Mouse (Mus musculus): Measurements from ENCODE around the gene Ugt3a1. TPM values are rescaled to one million over a fixed set of nuclear protein-coding genes. Genes with fewer than 3 reads are reported as not detected.

The Ugt3a1 gene
- polyA plus RNA-seq, 1 experiment from 2014 or later: not detected

DNA sequence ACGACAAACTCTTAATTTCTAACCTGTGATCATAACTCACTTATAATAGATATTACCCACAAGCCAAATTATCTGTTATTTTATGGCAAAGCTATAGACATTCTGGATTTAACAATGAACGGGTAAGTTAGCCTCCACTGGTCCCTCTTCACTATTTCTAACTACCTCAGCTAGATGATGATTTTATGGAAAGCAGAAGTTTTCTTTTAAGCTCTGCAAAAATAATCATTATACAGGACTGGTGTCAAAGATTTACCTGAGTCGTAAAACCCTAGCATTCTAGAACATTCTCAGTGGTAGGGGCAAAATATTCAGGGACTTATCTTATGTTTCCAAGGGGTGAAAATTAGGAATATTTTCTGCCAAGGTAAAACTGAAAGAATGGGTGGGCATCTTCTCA is 59.9 kb downstream of the Ugt3a1 start:
- Histone ChIP-seq H3K9ac (no peak overlapping the region), H3K9me3 (no peaks in the 10 kb centered on the region), H3K4me2 (replicated peaks) (no peak overlapping the region), H3K4me3 (no peak overlapping the region), H3K4me1 (no peaks in the 10 kb centered on the region), H3K27me3 (no peaks in the 10 kb centered on the region), H3K27ac (no peak overlapping the region), H3K36me3 (no peaks in the 10 kb centered on the region)
- 83% methylated on average over 3 of the region's 3 CpGs for WGBS
- no peak for ATAC-seq (ENCODE audit: low FRiP score, low read depth)

DNA sequence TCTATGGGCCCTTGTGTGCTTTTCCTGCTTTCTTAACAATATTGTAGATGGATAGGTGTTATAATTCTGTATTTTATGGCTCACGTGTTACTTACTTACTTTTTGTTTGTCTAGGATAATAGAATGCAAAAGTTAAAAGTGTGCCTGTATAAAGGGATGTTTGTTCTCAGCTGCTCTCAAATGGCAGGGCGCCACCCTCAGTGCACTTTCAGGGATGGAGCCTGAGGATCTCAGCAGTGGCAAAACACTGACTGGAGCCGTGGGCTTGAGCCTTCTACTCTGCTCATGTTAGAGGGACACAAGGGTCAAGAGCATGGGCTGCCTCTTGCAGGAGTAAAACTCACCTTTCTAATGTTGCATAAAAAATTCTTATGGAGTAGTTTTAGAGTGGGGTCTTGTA is 60.3 kb downstream of the Ugt3a1 start:
- Histone ChIP-seq H3K36me3 (no peaks in the 10 kb centered on the region), H3K9ac (no peak overlapping the region), H3K4me1 (no peaks in the 10 kb centered on the region), H3K9me3 (no peaks in the 10 kb centered on the region), H3K4me2 (replicated peaks) (no peak overlapping the region), H3K4me3 (no peak overlapping the region), H3K27ac (no peak overlapping the region), H3K27me3 (no peaks in the 10 kb centered on the region)
- ATAC-seq (ENCODE audit: low FRiP score, low read depth): no peak
- 68% methylated on average over 3 of the region's 3 CpGs for WGBS

DNA sequence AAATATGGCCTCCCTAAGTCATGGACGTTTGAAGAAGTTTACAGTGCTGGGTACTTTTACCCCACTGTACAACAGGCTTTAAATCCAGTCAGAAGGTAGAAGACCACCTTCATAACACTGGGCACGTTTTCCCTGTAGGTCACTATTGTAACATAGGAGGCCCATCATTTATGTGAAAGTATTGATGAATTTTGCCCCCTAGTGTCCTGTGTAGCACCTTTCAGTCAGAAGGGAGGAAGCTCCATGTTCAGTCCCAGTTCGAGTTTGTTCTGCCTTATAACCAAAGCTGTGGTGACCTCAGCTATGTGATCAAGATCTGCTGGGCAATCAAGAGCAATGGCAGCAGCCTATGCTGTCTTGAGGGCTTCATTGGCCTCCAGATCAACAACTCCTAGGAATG is 72.1 kb downstream of the Ugt3a1 start:
- H3K27ac ChIP-seq: no peak overlapping the region
- no peaks in the 10 kb centered on the region for H3K4me1 ChIP-seq
- H3K36me3 ChIP-seq: no peaks in the 10 kb centered on the region
- no peak overlapping the region for H3K4me3 ChIP-seq
- H3K4me2 ChIP-seq (replicated peaks): no peak overlapping the region
- 59% methylated on average over 3 of the region's 3 CpGs for WGBS
- H3K27me3 ChIP-seq: no peaks in the 10 kb centered on the region
- no peak overlapping the region for H3K9ac ChIP-seq
- no peak for ATAC-seq (ENCODE audit: low FRiP score, low read depth)
- no peaks in the 10 kb centered on the region for H3K9me3 ChIP-seq

DNA sequence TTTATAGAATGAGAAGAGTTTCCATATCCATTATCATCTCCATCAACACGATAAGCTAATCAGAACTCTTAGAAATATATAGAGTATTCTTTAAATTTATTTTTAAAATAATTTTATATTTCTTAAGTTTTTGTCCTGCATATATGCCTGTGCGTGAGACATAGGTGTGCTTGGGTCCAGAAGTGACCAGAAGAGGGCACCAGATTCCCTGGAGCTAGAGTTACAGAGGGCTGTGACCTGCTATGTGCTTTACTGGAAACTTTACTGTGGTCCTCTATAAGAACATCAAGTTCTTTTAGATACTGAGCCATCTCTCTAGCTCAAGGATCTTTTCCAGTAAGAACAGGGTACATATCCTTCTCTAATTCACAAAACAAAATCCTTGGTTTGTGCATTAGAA is 86.1 kb downstream of the Ugt3a1 start:
- Histone ChIP-seq H3K9ac (no peak overlapping the region), H3K4me1 (no peaks in the 10 kb centered on the region), H3K27ac (no peak overlapping the region), H3K4me3 (no peak overlapping the region), H3K36me3 (no peaks in the 10 kb centered on the region), H3K4me2 (replicated peaks) (no peak overlapping the region), H3K27me3 (no peaks in the 10 kb centered on the region), H3K9me3 (no peaks in the 10 kb centered on the region)
- no peak for ATAC-seq (ENCODE audit: low FRiP score, low read depth)
- 63% methylated on average over 2 of the region's 2 CpGs for WGBS

Other genes with a start within 250 kb of the Ugt3a1 start
- gene Nadk2, start 205.6 kb upstream of the Ugt3a1 start, polyA plus RNA-seq (2015; fragmentation: Nextera tagmentation; extraction: Ambion mirVana): 25.4 and 27.9 TPM in 2 replicates
- gene Lmbrd2, start 136.3 kb upstream of the Ugt3a1 start, polyA plus RNA-seq (2015; fragmentation: Nextera tagmentation; extraction: Ambion mirVana): 2.5 and 2.8 TPM in 2 replicates
- gene Skp2, start 121.5 kb upstream of the Ugt3a1 start, polyA plus RNA-seq (2015; fragmentation: Nextera tagmentation; extraction: Ambion mirVana): 99.9 and 107 TPM in 2 replicates
- not detected in 2 replicates for gene Ugt3a2, start 58.7 kb downstream of the Ugt3a1 start, polyA plus RNA-seq (2015; fragmentation: Nextera tagmentation; extraction: Ambion mirVana)
- gene Capsl, start 159.1 kb downstream of the Ugt3a1 start, polyA plus RNA-seq (2015; fragmentation: Nextera tagmentation; extraction: Ambion mirVana): 0.97 and 1.2 TPM in 2 replicates